Mouse (Mus musculus) kidney, postnatal 10 days (tissue): ENCODE measurements around the gene Rab40c.
A peak's percentile ranks its signal among the peaks of the same experiment; 100 is the strongest.

Experiments used
- DNase-seq: peaks from one replicate; pipeline ENCODE4 v3.0.0; 2021; ENCODE audit warnings: mixed read lengths

Rab40c gene

DNA sequence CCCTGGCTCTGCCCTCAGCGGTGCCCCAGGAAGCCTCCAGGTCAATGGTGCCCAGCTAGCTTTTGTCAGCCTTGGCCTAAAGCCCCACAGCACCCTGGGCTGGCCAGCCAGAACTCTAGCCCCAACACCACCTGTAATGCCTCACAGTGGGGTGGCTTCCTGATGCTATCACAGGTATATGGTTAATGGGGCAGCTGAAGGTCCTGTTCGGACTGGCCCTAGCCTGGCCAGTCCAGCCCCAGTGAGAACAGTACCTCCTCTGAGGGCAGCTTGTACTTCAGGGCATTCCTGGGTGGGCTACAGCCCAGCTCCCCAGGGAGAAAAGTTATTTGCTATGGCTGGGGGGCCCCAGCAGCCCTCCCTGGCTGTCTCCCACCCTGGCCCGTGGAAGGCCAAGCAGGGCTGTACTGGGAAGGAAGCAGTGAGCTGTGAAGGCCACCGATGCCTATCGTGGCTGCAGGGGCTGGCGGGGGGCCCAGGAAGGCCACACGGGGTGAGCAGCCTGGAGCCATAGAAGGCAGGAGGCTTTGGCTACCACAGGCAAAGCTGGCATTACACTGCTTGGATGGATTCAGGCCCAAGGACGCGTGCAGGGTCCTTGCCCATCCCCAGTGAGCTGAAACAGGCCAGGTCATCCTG, 26.1 kb upstream of the Rab40c start:
- peak; percentile 65 for DNase-seq

DNA sequence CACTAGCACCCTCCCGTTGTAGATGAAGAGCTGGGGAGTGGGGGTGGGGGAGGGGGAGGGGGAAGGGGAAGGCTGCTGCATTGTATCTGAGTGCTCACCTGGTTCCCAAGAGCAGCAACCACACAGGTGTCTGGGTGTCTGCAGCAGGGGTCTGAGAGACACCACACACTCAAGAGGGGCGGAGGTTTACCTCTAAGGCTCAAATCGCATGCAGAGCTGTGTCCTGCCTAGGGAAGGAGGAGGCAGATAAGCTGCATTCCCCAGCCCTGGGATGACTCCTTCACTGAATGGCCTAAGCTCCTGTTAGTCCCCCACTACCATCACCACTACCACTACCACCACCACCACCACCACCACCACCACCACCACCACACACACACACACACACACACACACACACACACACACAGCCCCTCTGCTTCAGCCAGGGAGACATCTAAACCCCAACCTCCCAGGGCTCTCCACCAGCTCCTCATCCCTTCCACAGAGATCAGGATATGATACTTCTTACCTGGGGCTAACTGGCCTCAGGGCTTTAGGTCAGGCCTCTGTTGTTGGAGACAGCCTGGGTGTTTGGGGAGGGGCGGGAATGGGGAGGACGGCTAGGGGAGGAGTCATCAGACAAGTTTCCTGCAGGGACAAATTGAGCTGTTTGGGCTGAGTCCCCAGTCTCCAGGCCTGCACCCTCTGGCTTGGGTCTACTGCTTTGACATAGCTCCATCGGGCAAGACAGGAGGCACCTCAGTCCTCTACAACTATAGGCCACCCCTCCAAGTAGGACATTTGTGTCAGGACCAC, 25.0 kb upstream of the Rab40c start, which contains the start of the genes Pigq and Nhlrc4:
Gene Pigq (minus strand): TSS at position 571 of the 798 bp plus-strand sequence.
Gene Nhlrc4 (minus strand): TSS at position 596 of the 798 bp plus-strand sequence.
- no peak for DNase-seq

DNA sequence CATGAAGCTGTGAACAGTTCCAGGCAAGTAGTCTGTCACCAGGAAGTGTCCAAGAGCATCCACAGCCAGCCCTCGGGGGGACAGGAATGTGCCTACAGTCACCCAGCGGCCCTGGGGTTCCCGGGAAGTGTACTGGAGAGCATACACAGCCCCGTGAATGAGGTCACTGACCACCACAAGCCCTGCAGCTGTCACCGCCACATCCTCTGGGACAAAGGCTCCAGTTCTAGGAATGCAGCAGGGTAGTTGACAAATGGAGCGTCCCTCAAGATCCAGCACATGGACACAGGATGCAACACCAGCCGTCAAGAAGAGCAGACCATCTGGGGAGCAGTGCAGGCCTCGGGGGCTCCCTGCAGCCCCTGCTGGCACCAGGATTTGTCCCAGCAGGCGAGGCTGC, 24.2 kb upstream of the Rab40c start:
- no peak for DNase-seq

DNA sequence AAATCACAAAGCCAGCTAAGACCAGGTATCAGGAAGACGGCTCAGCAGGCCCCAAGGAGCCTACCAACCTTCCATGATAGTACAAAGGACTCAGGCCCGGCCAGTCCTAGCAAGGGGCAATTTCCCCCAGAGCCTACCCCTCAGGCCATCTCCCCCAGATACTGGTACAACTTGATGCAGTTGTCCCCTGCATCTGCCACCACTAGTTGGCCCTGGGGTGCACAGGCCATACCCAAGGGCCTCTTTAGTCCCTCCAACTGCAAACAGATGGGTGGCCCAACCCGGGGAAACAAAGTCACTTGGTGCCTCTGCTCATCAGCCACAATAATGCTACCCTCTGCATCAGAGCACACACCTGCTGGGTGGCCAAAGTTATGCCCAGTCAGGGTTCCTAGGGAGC, 23.7 kb upstream of the Rab40c start:
- DNase-seq = no peak

DNA sequence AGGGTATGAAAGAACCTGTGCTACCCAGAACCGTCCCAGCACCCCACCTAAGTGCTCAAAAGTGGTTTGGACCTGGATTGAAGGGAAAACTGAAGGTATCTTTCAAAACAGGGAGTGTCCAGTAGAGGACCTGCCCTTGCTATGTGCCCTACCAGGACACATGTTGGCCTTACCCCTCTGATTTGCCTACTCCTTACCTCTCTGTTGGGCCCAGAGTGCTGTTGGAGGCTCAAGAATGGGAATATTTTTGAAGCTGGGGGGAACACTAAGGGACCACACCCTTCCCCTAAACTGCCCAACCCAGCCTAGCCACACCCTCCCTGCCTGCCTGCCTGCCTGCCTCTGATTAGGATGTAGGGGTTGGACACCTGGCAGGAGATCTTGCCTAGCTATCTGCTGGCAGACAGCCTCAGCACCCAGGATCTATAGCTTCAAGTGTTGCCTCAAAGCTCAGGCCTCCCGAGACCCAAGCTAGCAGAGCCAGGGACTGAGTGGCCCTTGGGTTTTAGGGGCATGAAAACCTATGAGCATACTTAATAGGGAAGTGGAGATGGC, 23.1 kb upstream of the Rab40c start:
- DNase-seq = no peak

DNA sequence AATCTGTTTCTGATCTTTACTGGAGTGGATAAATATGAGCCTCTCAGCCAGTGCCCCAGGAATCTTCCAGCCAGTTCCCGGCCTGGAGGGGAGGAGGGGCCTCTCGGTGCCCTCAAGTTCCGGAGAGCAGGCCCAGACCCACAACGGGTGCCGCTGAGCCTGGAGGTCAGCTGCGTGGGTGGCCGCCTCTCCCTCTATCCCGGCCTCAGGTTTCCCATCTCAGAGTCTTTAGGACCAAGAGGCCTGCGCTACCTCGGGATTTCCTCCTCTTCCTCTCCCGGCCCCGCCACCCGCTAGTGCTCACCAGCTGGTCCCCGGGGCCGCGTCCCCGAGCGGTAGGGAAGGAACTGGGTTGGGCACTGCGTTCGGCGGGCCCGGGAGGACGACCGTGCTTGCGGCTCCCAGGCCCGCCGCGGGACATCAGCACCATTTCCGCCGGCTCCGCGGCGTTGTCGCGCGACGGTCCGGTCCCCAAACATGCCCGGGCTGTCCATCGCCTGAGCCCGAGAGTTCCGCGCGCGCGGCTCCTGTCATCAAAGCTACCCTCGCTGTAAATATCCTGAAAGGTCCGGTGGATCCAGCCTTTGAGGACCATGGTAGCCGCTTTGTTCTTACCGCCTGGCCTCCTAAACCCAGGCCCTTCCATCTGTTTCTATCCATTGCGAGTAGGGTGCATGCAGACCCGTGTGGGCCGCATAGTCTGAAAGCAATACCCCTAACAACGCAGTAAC, 22.1 kb upstream of the Rab40c start:
- peak; percentile 89 for DNase-seq

DNA sequence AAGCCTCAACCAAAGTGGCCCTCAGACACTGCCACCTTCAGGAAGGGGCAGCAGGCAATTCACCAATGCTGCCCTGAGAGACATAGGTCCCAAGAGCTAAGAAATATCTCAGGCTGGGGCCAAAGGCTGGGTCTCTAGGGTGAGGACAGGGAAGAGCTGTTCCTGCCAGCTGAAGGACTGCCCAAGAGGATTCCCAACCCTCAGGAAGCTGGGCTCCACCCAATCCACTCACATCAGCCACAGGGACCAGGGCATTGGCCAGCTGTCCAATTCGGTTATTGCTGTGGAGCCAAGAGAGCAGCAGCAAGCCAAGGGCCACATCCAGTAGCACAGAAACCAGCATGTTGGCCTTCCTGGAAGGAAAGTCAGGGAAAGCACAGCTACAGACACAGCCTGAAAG, 15.0 kb upstream of the Rab40c start:
- DNase-seq = no peak

DNA sequence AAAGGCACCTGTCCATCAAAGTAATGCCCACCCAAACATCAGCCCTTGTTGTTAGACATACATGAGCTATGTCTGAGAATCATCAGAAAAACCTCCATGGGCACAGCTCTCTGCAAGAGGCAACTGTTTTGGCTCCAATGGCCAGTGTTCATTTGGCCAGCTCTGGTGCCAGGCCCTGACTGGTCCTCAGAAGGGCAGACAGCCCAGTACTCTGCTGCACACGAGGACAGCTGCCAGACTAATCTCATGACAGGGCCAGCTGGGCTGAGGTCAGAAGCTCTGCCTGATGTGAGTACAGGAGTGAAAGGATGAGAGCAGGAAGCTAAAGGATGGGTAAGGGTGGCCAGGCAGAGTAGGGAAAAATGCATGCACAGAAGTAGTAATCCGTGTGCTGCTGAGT, 5.8 kb upstream of the Rab40c start:
- DNase-seq = no peak

DNA sequence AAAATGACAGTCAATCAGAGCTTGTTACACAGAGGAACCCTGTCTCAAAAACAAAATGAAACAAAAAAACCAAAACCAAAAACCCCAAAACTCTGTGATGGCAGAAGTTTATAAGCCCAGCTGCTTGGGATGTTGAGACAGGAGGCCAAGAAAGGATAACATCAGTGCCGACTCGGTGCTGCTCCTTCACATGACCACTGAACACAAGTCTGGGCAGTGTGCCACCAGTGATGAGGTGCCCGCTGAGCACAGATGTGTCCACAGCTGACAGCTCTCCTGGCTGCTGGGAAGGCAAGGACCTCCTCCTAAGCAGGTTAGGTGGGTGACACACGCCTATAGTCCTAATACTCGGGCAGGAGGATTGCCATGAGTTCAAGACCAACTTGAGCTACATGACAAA, 2.6 kb upstream of the Rab40c start:
- DNase-seq = peak; percentile 43

DNA sequence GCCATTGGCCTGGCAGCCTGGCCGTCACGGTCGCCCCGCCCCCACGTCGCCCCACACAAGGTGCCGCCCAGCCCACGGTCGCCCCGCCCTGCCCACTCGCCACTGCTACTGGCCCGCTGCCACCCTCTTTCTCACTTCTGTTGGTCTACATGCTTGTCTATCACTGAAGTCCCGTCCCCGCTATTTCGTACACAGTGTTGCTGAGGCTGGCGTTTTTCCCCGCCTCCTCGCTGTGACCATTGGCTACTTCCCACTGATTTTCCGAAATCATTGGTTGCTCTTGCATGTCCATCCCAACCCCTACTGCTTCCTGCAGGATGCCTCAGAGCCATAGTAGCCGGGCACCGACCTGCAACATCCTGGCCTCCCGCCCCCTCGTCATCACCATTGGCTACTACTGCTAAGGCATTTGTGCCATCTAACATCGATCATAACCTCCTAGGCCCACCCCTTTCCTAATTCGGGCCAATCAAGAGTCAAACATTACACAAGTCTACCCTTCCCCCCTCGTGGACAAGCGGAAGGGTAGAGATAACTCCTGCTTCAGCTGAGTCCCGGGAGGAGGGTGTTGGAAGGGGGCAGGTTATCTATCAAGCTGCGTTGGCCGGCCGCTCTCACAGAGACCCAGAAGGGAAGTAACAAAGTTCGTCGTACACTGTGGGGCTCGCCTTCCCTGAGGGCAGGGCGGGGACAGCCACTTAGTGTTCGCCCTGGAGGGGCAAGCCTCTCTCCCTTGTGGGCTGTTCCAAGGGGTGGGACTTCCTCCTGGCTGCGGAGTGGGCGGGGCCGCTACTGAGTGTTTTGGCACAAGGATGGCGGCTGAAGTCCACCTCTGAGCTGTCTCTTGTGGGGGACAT, 487 bp upstream of the Rab40c start:
- DNase-seq = peak; percentile 100

DNA sequence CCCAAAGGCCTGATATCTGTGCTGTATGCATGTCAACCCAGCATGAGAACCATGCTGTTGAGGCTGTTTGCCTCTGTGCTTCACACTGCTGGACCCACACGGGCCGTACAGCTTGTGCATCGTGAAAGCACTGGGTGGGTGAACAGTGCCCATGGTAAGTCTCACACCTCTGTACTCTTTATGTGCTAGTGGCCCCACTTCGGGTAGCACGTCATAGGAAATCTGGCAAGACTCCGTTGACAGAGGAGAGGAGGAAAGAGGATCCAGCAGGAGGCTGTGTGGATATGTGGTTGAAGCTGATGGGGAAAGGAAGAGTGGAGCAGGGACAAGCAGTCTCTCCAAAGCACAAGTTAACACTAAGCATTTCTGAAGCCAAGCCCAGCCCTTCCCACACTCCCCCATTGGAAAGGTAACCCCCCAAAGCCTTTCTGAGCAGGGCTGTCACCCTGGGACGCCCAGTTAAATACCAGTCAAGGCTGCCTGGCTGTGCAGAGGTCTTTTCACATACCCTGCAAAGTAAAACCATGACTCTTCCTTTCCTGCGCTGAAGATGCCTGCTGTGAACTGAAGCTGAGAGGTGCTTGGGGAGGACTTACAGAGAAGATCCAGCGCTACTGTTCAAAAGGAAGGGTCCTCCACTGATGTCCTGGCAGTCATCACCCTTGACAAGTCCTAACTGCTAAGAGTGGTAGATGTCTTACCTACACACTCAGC, 1.3 kb downstream of the Rab40c start:
- no peak for DNase-seq

DNA sequence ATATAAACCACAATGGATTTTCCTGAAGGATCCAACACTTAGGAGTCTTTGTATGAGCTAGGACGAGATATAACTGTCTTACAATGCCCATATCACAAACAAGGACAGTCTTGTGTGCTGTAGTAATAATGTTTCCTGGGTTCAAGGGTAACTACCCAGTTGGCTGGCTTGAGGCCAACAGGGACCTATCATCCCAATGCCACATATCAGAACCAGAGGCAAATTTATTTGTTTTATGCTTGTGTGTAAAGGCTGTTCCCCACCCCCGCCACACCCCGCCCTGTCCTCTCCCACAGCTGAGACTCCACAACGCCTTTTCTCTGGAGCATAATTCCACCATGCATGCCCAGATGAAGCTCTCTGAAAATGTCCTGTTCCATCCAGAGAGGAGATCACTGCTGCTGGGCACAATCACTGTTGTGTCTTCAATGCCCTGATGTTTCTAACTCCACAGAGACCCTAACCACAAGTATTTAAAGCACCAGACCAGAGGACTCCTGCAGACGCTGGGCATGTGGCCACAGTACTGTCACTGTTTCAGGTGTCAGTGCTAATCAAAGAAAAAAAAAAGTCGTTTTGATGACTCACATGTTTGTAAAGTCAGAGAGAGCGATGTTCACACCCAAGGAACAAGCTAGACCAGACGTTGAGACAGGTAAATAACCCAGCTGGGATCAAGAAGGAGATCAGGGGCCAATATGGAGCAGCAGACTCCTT, 2.4 kb downstream of the Rab40c start:
- DNase-seq = no peak

DNA sequence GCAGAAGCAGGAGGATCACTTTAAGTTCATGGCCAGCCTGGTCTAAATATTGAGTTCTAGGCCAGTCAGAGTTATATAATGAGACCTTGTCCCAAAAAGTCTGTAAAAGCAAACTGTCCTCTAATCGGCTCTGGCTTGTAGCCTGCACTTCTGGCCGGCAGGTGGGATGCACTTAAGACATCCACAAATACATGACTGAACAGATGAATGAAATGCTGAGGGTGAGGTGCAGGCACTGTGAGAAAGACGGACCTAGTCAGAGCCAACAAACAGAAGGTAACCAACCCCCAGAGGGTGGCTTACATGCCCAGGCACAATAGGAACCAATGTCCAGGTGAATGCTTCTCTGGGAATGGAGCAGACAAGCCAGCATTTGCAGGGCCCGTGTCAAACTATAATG, 5.2 kb downstream of the Rab40c start:
- no peak for DNase-seq

DNA sequence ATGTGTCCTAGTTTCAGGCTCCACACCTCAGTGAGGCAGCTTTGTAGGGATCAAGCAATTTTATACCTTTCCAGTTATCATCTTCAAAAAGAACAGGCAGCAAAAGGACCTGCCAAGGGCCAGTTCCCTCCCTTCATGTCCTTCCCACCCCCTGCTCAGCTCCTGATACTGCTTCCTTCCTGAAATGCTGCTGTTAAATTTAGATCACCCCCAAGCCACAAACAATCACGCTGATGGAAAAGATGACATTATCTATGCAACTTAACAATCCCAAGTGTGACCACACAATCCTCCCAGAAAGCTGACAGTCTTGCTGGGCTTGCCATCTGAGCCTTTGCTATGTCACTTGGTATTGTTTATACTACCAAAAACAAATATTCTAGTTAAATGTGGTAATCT, 5.7 kb downstream of the Rab40c start:
- DNase-seq = no peak

DNA sequence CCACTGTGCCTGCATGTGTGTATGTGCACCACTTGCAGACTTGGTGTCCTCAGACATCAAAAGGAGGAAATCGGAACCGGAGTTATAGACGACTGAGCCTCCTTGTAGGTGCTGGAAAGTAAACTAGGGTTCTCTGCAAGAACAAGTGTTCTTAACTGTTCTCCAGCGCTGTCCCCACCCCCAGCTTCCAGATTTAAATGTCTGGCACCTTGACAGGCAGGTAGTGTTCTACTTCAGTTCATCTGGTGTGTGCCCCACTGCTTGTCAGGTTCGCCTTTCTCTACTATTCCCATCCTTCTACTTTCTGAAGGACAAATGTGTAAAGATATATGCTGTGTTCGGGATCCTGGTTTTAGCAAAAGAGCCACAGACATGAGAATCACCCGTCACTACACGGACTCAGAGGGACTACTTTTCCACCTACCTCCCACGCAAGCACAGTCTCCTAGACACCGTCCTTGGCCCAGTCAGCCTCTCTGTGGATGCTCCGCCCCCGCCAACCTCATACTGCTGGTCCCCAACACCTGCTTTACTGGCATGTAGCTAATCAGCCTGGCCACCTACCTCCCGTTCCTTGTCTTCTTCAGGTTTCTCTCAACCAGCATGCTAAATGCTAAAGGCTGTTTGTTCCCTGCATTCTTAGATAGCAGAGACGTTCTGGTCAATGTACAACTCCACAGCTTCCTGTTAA, 6.2 kb downstream of the Rab40c start:
- DNase-seq = peak; percentile 23

DNA sequence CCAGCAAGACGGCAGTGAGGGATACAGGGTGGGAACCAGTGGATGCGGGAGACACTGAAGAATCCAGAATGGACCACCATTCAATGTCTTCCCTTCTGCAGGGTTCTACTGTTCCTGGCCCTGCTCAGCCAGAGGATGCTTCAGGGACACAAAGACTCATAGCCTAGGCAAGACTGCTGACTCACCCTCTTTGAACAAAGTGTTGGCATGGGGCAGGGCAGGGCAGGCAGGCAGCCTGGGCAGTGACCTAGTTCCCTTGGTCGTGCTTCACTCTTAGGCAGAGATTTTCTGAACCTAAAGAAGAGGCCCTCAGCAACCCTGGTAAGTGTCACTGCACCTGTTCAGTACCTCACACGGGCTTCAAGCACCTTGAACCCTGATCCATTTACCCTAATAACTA, 7.7 kb downstream of the Rab40c start:
- peak; percentile 18 for DNase-seq

DNA sequence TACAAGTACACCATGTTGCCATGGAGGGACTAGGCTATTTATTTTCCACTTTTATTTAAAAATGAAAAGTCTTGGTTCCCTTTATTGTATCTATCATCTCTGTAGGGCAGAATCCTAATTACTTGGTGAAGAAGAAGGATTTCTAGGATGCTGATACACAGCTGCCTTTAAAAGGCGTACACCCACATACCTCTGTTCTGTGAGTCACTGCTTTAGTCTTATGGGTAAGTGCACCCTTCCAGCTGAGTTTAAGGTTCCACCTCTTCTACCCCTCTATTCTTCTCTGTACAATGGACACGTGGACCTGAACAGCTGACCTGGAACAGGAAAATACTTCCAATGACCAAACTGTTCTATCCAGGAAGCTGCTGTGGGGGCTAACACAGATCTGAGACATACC, 11.9 kb downstream of the Rab40c start:
- no peak for DNase-seq

DNA sequence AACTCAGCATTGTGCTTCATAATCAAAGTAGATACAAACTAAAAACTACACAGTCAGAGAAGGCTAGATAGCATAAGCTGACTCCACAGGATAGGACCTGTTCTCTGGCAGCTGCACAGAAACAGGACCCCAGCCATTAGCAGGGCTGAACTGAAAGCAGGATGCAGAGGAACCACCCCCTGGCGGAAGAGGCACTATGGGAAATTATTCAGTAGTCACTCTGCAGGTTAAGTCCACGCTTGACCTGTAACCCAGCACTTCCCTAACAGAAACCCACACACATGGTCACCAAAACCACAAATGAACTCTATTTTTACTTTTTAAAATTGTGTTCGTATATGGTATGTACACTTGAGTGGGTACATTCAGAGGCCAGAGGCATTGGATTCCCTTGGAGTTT, 16.5 kb downstream of the Rab40c start:
- DNase-seq = no peak

DNA sequence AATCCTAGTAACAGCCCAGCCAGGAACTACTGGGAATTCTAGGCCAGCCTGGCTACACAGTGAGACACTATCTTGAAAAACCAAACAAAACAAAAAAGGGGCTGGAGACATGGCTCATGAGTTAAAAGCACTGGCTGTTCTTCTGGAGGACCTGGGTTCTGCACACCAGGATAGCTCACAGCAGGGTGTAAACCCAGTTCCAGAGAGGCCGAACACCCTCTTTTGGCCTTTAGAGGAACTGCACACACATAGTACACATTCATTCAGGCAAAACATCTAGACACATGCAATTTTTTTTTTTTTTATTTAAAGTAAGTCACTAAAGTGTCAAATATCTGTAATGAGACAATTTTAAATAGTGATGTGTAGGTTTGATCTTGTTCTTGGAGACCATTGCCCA, 19.3 kb downstream of the Rab40c start:
- DNase-seq = no peak

DNA sequence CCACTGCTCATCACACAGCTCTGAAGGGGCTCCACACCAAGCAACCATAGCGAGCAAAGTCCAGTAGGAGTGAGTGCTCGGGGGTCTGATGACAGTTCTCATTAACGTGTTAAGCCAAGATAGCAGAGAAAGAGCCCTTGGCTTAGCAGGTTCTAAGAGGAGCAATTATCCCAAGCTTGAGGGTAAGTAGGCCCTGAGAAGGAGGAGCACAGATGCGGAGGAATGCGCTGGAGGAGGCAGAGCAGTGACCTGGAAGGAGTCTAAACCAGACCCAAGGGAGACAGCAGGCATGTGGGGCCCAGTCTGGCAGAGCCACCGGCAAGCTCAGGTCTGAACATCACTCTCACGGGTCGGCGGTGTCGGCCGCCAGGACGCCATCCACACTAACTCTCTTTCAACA, 23.6 kb downstream of the Rab40c start:
- no peak for DNase-seq

DNA sequence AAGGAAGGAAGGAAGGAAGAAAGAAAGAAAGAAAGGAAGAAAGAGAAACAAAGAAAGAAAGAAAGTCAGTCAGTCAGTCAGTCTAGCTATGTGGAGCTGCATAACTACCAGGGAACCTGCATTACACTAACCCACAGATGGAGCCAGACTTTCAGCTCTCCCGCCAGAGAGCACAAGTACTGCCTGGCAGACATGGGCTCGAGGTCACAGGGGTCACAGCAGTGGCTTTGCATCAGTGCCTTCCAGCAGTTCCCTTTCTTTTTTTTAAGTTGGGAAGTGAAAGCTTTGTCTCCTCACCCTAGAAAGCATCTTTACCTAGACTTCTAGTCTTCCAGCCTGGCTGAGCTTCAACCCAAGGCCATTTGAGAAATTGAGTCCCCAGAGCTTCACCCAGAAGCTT, 24.1 kb downstream of the Rab40c start:
- peak; percentile 73 for DNase-seq
